Mouse (Mus musculus) left cerebral cortex, postnatal 25 days (tissue): ENCODE data around the gene Caskin1. TPM values are rescaled to one million over a fixed set of nuclear protein-coding genes. Genes with fewer than 3 reads are reported as not detected.
A peak's percentile ranks its signal among the peaks of the same experiment; 100 is the strongest.

Experiments used
- DNase-seq, 2 experiments: peaks; one replicate each; pipeline ENCODE4 v3.0.0; 2022; ENCODE audit warnings: low spot score in 2 of 2, mixed read lengths in 1 of 2
- intact Hi-C: fragments of 180-260 bp; cut with DNase I; formaldehyde crosslinking; loops from one replicate; pipeline ENCODE4 v1.15.1; 2025
- total RNA-seq, 2 experiments: library from RNA; stranded (reverse); gene quantifications; 2 replicates each; pipeline ENCODE4 v1.2.3; 2021

Gene Caskin1
- total RNA-seq, 2 experiments from 2014 or later, result 115 to 121 TPM

- DNase-seq, result peak; percentile 93 to 100
- intact Hi-C loops, result loop anchor here (5.0 kb wide), 1 partner anchor 51 kb away; the partner anchor contains the start of gene Mlst8
These were observed 39.5 kb downstream of the Caskin1 start, which contains the start of gene Traf7 for GRCm38 (mm10) chr17:24527723-24528559. Gene Traf7, minus strand, starts transcription at chr17:24527938.

- DNase-seq, result peak in 1 of 2 experiments; percentile 25
- intact Hi-C loops, result loop anchor here (5.0 kb wide), 1 partner anchor 51 kb away; the partner anchor contains the start of gene Mlst8
These were observed 40.1 kb downstream of the Caskin1 start for GRCm38 (mm10) chr17:24528560-24528918.

- intact Hi-C loops, result loop anchor here (5.0 kb wide), 1 partner anchor 52 kb away; the partner anchor contains the start of gene Mlst8
- peak in 1 of 2 experiments; percentile 51 for DNase-seq
These were observed 40.6 kb downstream of the Caskin1 start for GRCm38 (mm10) chr17:24529007-24529451.

- peak in 1 of 2 experiments; percentile 2 for DNase-seq
- intact Hi-C loops, result loop anchor here (5.0 kb wide), 1 partner anchor 53 kb away; the partner anchor contains the start of gene Mlst8
These were observed 41.5 kb downstream of the Caskin1 start for GRCm38 (mm10) chr17:24529883-24530282.

GRCm38 (mm10) chr17:24530361-24531050 is 42.1 kb downstream of the Caskin1 start:
- DNase-seq, result peak in 1 of 2 experiments; percentile 48

GRCm38 (mm10) chr17:24531064-24531463 is 42.7 kb downstream of the Caskin1 start:
- intact Hi-C loops, result no loop called here
- no peak for DNase-seq

More at GRCm38 (mm10) chr17:24530361-24531050, 42.1 kb downstream of the Caskin1 start:
- intact Hi-C loops, result no loop called here

- intact Hi-C loops, result no loop called here
- no peak for DNase-seq
These were observed 43.6 kb downstream of the Caskin1 start for GRCm38 (mm10) chr17:24532045-24532444.

GRCm38 (mm10) chr17:24533099-24533992 is 44.9 kb downstream of the Caskin1 start:
- peak; percentile 90 to 93 for DNase-seq
- intact Hi-C loops, result no loop called here

- intact Hi-C loops, result loop anchor here (2.0 kb wide), 1 partner anchor 15 kb away; the partner anchor contains the start of gene Pkd1
- DNase-seq, result no peak
These were observed 45.8 kb downstream of the Caskin1 start, which contains the start of gene Rab26 for GRCm38 (mm10) chr17:24534160-24534718. Gene Rab26, minus strand, starts transcription at chr17:24534210.

- peak in 1 of 2 experiments; percentile 83 for DNase-seq
These were observed 46.9 kb downstream of the Caskin1 start for GRCm38 (mm10) chr17:24535300-24535699.

GRCm38 (mm10) chr17:24537536-24537935 is 49.1 kb downstream of the Caskin1 start:
- peak in 1 of 2 experiments; percentile 83 for DNase-seq
- intact Hi-C loops, result no loop called here

More at GRCm38 (mm10) chr17:24535300-24535699, 46.9 kb downstream of the Caskin1 start:
- intact Hi-C loops, result loop anchor here (2.0 kb wide), 1 partner anchor 14 kb away; the partner anchor contains the start of gene Pkd1

- intact Hi-C loops, result no loop called here
- peak in 1 of 2 experiments; percentile 62 for DNase-seq
These were observed 50.5 kb downstream of the Caskin1 start for GRCm38 (mm10) chr17:24538950-24539349.

- intact Hi-C loops, result no loop called here
- no peak for DNase-seq
These were observed 52.0 kb downstream of the Caskin1 start for GRCm38 (mm10) chr17:24540375-24540774.

- DNase-seq, result peak in 1 of 2 experiments; percentile 31
- intact Hi-C loops, result no loop called here
These were observed 56.2 kb downstream of the Caskin1 start for GRCm38 (mm10) chr17:24544613-24545012.

GRCm38 (mm10) chr17:24545247-24545646 is 56.8 kb downstream of the Caskin1 start:
- no peak for DNase-seq
- intact Hi-C loops, result no loop called here

GRCm38 (mm10) chr17:24546234-24546633 is 57.8 kb downstream of the Caskin1 start:
- intact Hi-C loops, result no loop called here
- DNase-seq, result no peak

- no peak for DNase-seq
- intact Hi-C loops, result loop anchor here (2.0 kb wide), 1 partner anchor 14 kb away; the partner anchor contains the start of gene Rab26
These were observed 60.0 kb downstream of the Caskin1 start for GRCm38 (mm10) chr17:24548435-24548834.

GRCm38 (mm10) chr17:24548921-24549617 is 60.7 kb downstream of the Caskin1 start:
- intact Hi-C loops, result loop anchor here (2.0 kb wide), 1 partner anchor 14 kb away; the partner anchor contains the start of gene Rab26
- DNase-seq, result peak; percentile 61 to 64
